Mouse (Mus musculus): Measurements from ENCODE around the gene Gm4881. TPM values are rescaled to one million over a fixed set of nuclear protein-coding genes. Genes with fewer than 3 reads are reported as not detected.

The Gm4881 gene
- polyA plus RNA-seq, 1 experiment from 2014 or later, result not detected

Small RNA genes within 50 kb of the gene (microRNA-seq; reads per million reads assigned to microRNA genes)
- gene Mir7046, result not detected
- gene Mir7047, result not detected

Other genes with a start within 250 kb of the Gm4881 start
- not detected in 2 replicates for gene BC049730, start 235.3 kb downstream of the Gm4881 start, polyA plus RNA-seq (2015; fragmentation: Nextera tagmentation; extraction: Ambion mirVana)
- not detected in 2 replicates for gene Gm4763, start 217.6 kb downstream of the Gm4881 start, polyA plus RNA-seq (2015; fragmentation: Nextera tagmentation; extraction: Ambion mirVana)
- gene Cd177, start 184.2 kb downstream of the Gm4881 start, polyA plus RNA-seq (2015; fragmentation: Nextera tagmentation; extraction: Ambion mirVana), result not detected in 2 replicates
- gene Ceacam10, start 167.3 kb downstream of the Gm4881 start, polyA plus RNA-seq (2015; fragmentation: Nextera tagmentation; extraction: Ambion mirVana), result 0.39 TPM in 1 of 2 replicates, not detected in the other
- 19.5 and 23.9 TPM in 2 replicates for gene Gm9844, start 82.3 kb downstream of the Gm4881 start, polyA plus RNA-seq (2015; fragmentation: Nextera tagmentation; extraction: Ambion mirVana)
- gene Lypd4, start 74.6 kb downstream of the Gm4881 start, polyA plus RNA-seq (2015; fragmentation: Nextera tagmentation; extraction: Ambion mirVana), result not detected in 2 replicates
- not detected in 2 replicates for gene Dmrtc2, start 74.4 kb downstream of the Gm4881 start, polyA plus RNA-seq (2015; fragmentation: Nextera tagmentation; extraction: Ambion mirVana)
- 2,528 and 2,568 TPM in 2 replicates for gene Rps19, start 60.1 kb downstream of the Gm4881 start, polyA plus RNA-seq (2015; fragmentation: Nextera tagmentation; extraction: Ambion mirVana)
- 0.45 and 0.86 TPM in 2 replicates for gene Cd79a, start 47.1 kb downstream of the Gm4881 start, polyA plus RNA-seq (2015; fragmentation: Nextera tagmentation; extraction: Ambion mirVana)
- gene Arhgef1, start 41.6 kb downstream of the Gm4881 start, polyA plus RNA-seq (2015; fragmentation: Nextera tagmentation; extraction: Ambion mirVana), result 131 and 132 TPM in 2 replicates
- gene Rabac1, start 28.3 kb upstream of the Gm4881 start, polyA plus RNA-seq (2015; fragmentation: Nextera tagmentation; extraction: Ambion mirVana), result 138 and 146 TPM in 2 replicates
- gene Atp1a3, start 61.5 kb upstream of the Gm4881 start, polyA plus RNA-seq (2015; fragmentation: Nextera tagmentation; extraction: Ambion mirVana), result 0.59 and 1.3 TPM in 2 replicates
- 8.5 and 10.2 TPM in 2 replicates for gene Grik5, start 127.9 kb upstream of the Gm4881 start, polyA plus RNA-seq (2015; fragmentation: Nextera tagmentation; extraction: Ambion mirVana)
- 36.3 and 37.8 TPM in 2 replicates for gene Zfp574, start 128.1 kb upstream of the Gm4881 start, polyA plus RNA-seq (2015; fragmentation: Nextera tagmentation; extraction: Ambion mirVana)
- gene Pou2f2, start 235.2 kb upstream of the Gm4881 start, polyA plus RNA-seq (2015; fragmentation: Nextera tagmentation; extraction: Ambion mirVana), result 2.0 and 2.2 TPM in 2 replicates